Mouse (Mus musculus): ENCODE measurements at regions not wholly inside any gene's neighbourhood (a gene's known extent, or its start where the extent isn't known, plus 50 kb on each side); places are given as distances from the start of the nearest gene placed in this dataset.
"Not testable (repeated sequence)": the region's sequence is repeated elsewhere in the genome, so short reads cannot be mapped to it uniquely, and the experiment has no call there.

DNA sequence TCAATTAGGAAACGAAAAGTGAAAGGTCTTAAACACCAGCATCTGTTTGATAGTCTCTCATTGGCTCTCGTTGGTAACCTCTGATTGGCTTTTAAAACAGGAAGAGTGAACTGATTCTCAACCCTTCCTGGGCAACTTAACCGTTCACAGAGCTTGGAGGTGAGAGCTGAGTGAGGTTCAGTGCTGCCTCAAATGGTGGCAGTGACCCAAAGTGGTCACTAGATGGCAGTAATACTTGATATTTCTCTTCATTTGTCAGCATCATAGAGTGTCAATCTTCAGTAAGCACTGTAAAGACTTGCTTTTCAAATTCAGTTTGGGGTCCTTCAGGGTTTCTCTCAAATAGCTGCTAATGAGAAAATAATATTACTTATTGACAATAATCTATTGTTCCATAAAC lies 321.8 kb upstream of the Gdi2 start:
- peak; percentile 6 for DNase-seq (ENCODE audit: low read depth, low spot score)

DNA sequence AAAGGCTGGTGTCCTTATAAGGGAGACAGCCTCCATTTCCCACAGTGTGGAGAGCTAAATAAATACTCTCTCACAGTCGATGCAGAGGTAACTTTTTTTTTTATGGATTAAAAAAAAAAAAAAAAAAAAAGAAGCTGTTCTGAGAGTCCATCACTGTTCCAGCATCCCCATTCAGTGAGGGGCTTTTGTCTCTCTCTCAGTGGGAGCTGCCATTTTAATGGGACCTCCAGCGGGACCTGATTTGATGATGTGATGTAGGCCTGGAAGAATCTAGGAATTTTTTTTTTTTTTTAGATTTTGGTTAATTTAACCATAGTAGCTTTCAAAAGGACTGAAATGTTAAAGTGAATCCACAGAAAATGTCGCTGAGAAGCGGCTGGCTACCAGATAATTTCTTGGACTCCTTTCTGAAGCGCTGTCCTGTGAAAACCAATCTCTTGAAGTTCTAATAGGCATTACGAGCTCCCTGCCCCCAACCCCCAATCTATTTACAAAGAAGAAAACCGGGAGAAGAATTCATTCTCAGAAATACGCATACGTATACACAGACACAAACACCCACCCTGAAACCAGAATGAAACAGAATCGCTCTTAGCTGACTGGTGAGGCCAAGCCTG lies 316.8 kb upstream of the Gdi2 start:
- not testable (repeated sequence) for DNase-seq (ENCODE audit: low read depth, low spot score)

DNA sequence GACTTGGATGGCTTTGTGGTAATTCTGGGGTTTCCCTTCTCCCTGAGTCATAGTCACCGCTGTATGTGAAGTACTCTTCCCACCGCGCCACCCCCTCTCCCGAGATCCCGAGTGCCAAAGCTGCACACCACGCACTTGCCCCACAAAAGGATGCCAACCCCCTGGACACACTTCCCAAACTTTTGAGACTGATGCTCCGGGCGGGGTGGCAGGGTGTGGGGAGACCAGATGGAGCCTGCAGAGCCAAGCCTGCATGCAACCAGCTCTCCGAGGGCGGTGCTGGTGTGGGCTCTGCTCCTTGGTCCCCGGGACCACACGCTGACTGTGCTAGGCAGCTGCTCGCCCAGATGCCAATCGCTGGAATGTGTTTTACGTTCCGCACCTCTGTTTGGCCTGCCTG lies 316.2 kb upstream of the Gdi2 start:
- DNase-seq (ENCODE audit: low read depth, low spot score): no peak

DNA sequence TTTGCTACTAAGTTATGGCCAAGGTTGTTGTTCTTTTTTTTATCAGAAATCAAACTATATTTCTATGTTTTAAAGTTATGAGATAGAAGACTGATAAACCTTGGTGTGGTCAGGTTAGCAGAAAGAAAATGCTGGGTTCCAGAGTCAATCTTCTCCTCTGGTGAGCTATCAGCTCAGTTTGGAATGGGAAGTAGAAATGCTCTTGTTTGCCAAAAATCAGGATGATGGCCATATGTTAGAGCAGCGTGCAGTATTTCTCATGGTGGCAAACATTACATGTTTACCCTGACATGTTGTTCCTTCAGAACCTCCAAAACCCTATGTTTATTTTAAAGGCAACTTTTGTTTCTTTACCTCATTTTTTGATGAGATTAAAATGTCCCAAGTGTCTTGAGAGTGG lies 279.5 kb upstream of the Gdi2 start:
- no peak for DNase-seq (ENCODE audit: low read depth, low spot score)

DNA sequence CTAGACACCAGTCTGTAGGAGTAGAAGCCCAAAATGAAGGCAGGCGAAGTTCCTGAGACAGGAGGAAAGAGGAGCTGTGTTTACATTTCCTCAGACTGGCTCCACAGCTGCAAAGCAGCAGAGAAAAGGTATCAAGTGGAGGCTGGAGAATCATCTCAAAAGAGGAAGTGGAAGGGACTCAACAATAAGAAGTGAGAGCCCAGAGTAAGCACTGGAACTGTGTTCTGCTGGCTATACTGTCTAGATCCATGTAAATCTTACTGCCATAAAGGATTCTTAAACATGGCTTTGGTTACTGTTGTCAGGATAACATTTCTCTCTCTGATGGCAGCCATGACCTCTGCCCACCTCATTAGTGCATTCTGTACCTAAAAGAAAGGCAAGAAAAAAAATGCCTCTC lies 261.7 kb upstream of the Gdi2 start:
- DNase-seq (ENCODE audit: low read depth, low spot score): not testable (repeated sequence)

Measured in CD4-positive, CD25-positive, alpha-beta regulatory T cell, adult 2 months (primary cell).